Mouse (Mus musculus): ENCODE results near the gene Ccdc47. TPM values are rescaled to one million over a fixed set of nuclear protein-coding genes. Genes with fewer than 3 reads are reported as not detected.

Ccdc47 gene
- polyA plus RNA-seq, 1 experiment = 21.5 TPM

- no peak overlapping the region for H3K4me3 ChIP-seq (replicated peaks; ENCODE audit: extremely low read depth, low read depth, low read length)
- 70% methylated on average over 5 of the region's 5 CpGs for WGBS
Observed at GRCm38 (mm10) chr11:106192241-106192640, 23.9 kb downstream of the Ccdc47 start.

GRCm38 (mm10) chr11:106191716-106192115, 24.4 kb downstream of the Ccdc47 start:
- Histone ChIP-seq H3K4me3 (replicated peaks; ENCODE audit: extremely low read depth, low read depth, low read length) (no peak overlapping the region), H3K4me1 (ENCODE audit: control insufficient read depth, insufficient read depth, low read length) (peaks cover 2% of the 10 kb centered on the region)
- 96% methylated on average over 3 of the region's 3 CpGs for WGBS
- no peak for DNase-seq
- TF ChIP-seq POLR2A (IDR thresholded peaks at IDR 0.05; ENCODE audit: borderline replicate concordance, extremely low read depth, low read depth, low read length) (no peak), CTCF (IDR thresholded peaks at IDR 0.05; ENCODE audit: insufficient read depth, low read length) (no peak)

More at GRCm38 (mm10) chr11:106192241-106192640, 23.9 kb downstream of the Ccdc47 start:
- DNase-seq = no peak
- TF ChIP-seq CTCF (IDR thresholded peaks at IDR 0.05; ENCODE audit: insufficient read depth, low read length) (no peak), POLR2A (IDR thresholded peaks at IDR 0.05; ENCODE audit: borderline replicate concordance, extremely low read depth, low read depth, low read length) (no peak)
- peaks cover 2% of the 10 kb centered on the region for H3K4me1 ChIP-seq (ENCODE audit: control insufficient read depth, insufficient read depth, low read length)

GRCm38 (mm10) chr11:106187326-106187725, 28.8 kb downstream of the Ccdc47 start:
- no peaks in the 10 kb centered on the region for H3K4me1 ChIP-seq (ENCODE audit: control insufficient read depth, insufficient read depth, low read length)
- 89% methylated on average over 4 of the region's 4 CpGs for WGBS
- TF ChIP-seq POLR2A (IDR thresholded peaks at IDR 0.05; ENCODE audit: borderline replicate concordance, extremely low read depth, low read depth, low read length) (no peak), CTCF (IDR thresholded peaks at IDR 0.05; ENCODE audit: insufficient read depth, low read length) (no peak)
- no peak for DNase-seq
- no peak overlapping the region for H3K4me3 ChIP-seq (replicated peaks; ENCODE audit: extremely low read depth, low read depth, low read length)

GRCm38 (mm10) chr11:106180449-106180801, 35.7 kb downstream of the Ccdc47 start:
- DNase-seq = no peak
- Histone ChIP-seq H3K4me1 (ENCODE audit: control insufficient read depth, insufficient read depth, low read length) (peaks cover 5% of the 10 kb centered on the region; the same call in 1 of the 2 replicates), H3K4me3 (replicated peaks; ENCODE audit: extremely low read depth, low read depth, low read length) (no peak overlapping the region)
- WGBS = 80% methylated on average over 2 of the region's 2 CpGs
- TF ChIP-seq POLR2A (IDR thresholded peaks at IDR 0.05; ENCODE audit: borderline replicate concordance, extremely low read depth, low read depth, low read length) (no peak), CTCF (IDR thresholded peaks at IDR 0.05; ENCODE audit: insufficient read depth, low read length) (no peak)

GRCm38 (mm10) chr11:106179711-106180448, 36.3 kb downstream of the Ccdc47 start:
- 61% methylated on average over 7 of the region's 7 CpGs for WGBS
- TF ChIP-seq POLR2A (IDR thresholded peaks at IDR 0.05; ENCODE audit: borderline replicate concordance, extremely low read depth, low read depth, low read length) (no peak), CTCF (IDR thresholded peaks at IDR 0.05; ENCODE audit: insufficient read depth, low read length) (no peak)
- peaks cover 5% of the 10 kb centered on the region; the same call in 1 of the 2 replicates for H3K4me1 ChIP-seq (ENCODE audit: control insufficient read depth, insufficient read depth, low read length)
- no peak for DNase-seq
- H3K4me3 ChIP-seq (replicated peaks; ENCODE audit: extremely low read depth, low read depth, low read length) = no peak overlapping the region

GRCm38 (mm10) chr11:106178036-106178782, 37.9 kb downstream of the Ccdc47 start:
- H3K4me3 ChIP-seq (replicated peaks; ENCODE audit: extremely low read depth, low read depth, low read length) = no peak overlapping the region
- 55% methylated on average over 5 of the region's 5 CpGs for WGBS
- no peak for TF ChIP-seq POLR2A (IDR thresholded peaks at IDR 0.05; ENCODE audit: borderline replicate concordance, extremely low read depth, low read depth, low read length)
- no peak for DNase-seq
- H3K4me1 ChIP-seq (ENCODE audit: control insufficient read depth, insufficient read depth, low read length) = peaks cover 5% of the 10 kb centered on the region; the same call in 1 of the 2 replicates

GRCm38 (mm10) chr11:106176372-106176771, 39.8 kb downstream of the Ccdc47 start:
- DNase-seq = no peak
- no peak for TF ChIP-seq CTCF (IDR thresholded peaks at IDR 0.05; ENCODE audit: insufficient read depth, low read length)
- TF ChIP-seq POLR2A (IDR thresholded peaks at IDR 0.05; ENCODE audit: borderline replicate concordance, extremely low read depth, low read depth, low read length) = no peak
- 71% methylated on average over 5 of the region's 5 CpGs for WGBS
- Histone ChIP-seq H3K4me3 (replicated peaks; ENCODE audit: extremely low read depth, low read depth, low read length) (no peak overlapping the region), H3K4me1 (ENCODE audit: control insufficient read depth, insufficient read depth, low read length) (peaks cover 5% of the 10 kb centered on the region; the same call in 1 of the 2 replicates)

- peaks cover 2% of the 10 kb centered on the region; the same call in 1 of the 2 replicates for H3K4me1 ChIP-seq (ENCODE audit: control insufficient read depth, insufficient read depth, low read length)
- TF ChIP-seq CTCF (IDR thresholded peaks at IDR 0.05; ENCODE audit: insufficient read depth, low read length) = no peak
- TF ChIP-seq POLR2A (IDR thresholded peaks at IDR 0.05; ENCODE audit: borderline replicate concordance, extremely low read depth, low read depth, low read length) = no peak
- no peak overlapping the region for H3K4me3 ChIP-seq (replicated peaks; ENCODE audit: extremely low read depth, low read depth, low read length)
- 51% methylated on average over 3 of the region's 3 CpGs for WGBS
- DNase-seq = no peak
Observed at GRCm38 (mm10) chr11:106175081-106175480, 41.1 kb downstream of the Ccdc47 start.

- peaks cover 2% of the 10 kb centered on the region; the same call in 1 of the 2 replicates for H3K4me1 ChIP-seq (ENCODE audit: control insufficient read depth, insufficient read depth, low read length)
- TF ChIP-seq CTCF (IDR thresholded peaks at IDR 0.05; ENCODE audit: insufficient read depth, low read length) (no peak), POLR2A (IDR thresholded peaks at IDR 0.05; ENCODE audit: borderline replicate concordance, extremely low read depth, low read depth, low read length) (no peak)
- DNase-seq = no peak
- no peak overlapping the region for H3K4me3 ChIP-seq (replicated peaks; ENCODE audit: extremely low read depth, low read depth, low read length)
- WGBS = 81% methylated on average over 5 of the region's 5 CpGs
Observed at GRCm38 (mm10) chr11:106174372-106174771, 41.8 kb downstream of the Ccdc47 start.
